Mouse (Mus musculus) A20 (cell line): ENCODE measurements around the gene Plch2.
A peak's percentile ranks its signal among the peaks of the same experiment; 100 is the strongest.

ENCODE experiments used
- DNase-seq: peaks from one replicate; pipeline ENCODE4 v3.0.0-alpha.2; 2011; ENCODE audit warnings: low read depth, low spot score

Gene Plch2

DNA sequence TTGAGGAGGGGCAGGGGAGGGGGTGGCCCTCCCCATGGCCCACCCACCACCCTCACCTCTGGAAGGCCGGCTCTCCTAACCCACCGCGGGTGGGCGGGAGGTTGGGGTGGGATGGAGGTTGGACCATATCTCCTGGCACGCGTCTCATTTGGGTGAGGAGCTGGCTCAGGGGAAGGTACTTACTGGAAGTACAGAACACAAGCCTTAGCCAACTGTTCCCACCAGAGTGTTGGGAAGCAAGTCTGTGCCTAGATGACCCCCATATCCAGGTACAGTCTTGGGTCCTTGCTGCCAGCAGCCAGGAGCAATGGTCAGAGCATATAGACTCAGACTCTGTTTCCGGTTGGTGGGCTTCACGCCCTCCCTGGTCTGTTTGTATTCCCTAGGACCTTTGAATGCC is 98.0 kb downstream of the Plch2 start:
- no peak for DNase-seq

GRCm38 (mm10) chr4:154958171-154958570 is 98.4 kb downstream of the Plch2 start:
- no peak for DNase-seq

DNA sequence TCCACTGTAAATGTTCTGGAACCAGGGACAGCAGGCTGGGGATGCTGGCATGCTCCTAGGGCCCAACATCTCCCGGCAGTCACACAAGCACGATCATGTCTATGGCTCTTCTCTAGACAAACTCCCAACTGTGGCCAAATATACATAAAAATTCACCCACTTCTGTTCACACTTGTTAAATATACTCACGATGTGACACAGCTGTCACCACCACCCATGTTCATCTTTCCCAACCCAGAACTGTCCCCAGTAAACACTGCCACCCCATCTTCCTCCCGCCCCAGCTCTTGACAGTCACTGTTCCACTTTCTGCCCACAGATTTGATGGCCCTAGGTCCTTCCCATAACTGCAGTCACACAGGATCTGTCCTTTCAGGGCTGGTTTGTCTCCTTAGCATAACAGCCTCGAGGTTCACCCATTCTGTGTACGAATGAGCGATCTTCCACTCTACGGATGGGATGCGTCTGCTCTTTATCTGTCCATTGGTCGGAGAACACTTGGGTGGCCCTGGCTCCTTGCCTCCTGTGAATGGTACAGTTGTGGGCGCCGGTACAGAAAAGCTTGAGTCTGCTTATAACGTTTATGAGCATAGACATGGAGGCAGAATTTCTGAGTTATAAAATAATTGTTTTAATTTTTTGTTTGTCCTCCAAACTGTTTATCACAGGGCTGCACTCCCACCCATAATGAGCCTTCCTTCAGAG is 99.1 kb downstream of the Plch2 start:
- DNase-seq: no peak

DNA sequence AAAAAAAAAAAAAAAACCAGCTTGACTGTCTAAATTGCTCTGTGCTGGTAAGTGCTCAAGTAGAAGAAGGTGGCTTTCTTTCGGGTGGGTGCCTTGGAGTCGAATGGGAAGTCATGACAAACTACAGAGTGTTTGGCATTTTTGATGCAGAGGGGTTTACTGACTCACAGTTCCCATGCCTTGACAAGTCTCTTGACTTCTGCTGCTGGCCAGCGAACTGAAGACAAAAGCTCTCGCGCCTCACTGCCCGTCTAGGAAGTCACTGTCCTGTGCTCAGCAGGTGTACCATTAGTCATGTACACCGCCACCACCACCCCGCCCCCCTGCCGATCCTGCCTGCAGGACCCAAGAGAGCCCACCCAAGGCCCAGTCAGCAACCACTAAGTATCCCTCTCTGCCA is 100.0 kb downstream of the Plch2 start:
- DNase-seq: peak; percentile 54

DNA sequence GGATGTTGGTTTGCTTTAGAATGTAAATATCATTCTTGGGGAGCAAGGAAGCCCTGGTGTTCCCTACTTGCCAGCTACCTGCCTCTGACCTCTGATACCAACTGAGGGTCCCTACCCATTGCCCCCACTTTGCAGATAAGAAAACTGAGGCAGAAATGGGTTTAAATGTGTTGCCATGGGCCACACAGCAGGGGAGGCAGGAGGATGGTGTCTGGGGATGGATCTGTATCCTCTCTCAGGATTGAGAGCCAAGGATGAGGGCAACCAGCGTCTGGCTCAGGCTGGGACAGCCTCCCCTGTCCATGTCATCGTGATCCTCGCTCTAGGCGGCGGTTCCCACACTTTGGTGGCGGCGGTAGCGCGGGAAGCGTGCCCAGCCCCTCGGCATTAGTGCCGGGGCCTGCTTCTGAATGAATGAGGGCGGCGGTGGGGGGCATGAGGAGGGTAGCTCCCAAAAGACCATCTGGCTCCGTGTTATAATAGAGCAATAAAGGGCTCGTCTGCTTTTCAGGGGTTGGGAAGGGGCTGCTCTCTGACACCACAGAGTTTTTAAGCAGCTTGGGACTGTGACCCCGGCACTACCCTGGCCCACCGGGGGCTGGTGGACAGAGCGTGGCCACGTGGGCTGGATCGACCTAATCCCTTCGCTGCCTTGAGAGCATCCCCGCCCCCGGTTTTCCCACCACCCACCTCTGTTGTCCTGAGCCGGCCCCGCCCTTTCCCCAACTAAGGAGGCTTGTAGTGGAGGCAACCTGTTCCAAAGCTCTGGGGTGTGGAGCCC is 103.9 kb downstream of the Plch2 start:
- no peak for DNase-seq

DNA sequence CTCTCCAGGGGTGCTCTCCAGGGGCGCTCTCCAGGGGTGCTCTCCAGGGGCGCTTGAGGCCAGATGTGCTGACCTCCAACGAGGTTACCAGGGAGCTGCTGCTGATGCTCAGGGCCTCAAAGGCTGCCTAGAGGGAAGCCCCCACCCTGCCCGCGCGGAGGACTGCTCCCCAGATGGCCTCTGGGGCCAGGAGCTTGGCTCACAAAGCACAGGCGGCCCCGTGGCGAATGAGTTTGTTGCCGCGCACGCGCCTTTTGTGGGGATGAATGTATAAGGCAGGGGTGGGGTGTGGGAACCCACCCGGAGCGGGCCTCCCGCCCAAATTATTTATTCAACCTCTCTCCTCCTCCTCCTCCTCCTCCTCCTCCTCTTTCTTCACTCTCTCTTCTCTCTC is 107.0 kb downstream of the Plch2 start:
- no peak for DNase-seq

- DNase-seq: no peak
These were observed 107.5 kb downstream of the Plch2 start for GRCm38 (mm10) chr4:154948940-154949588.

GRCm38 (mm10) chr4:154948066-154948939 is 108.3 kb downstream of the Plch2 start:
- DNase-seq: no peak

DNA sequence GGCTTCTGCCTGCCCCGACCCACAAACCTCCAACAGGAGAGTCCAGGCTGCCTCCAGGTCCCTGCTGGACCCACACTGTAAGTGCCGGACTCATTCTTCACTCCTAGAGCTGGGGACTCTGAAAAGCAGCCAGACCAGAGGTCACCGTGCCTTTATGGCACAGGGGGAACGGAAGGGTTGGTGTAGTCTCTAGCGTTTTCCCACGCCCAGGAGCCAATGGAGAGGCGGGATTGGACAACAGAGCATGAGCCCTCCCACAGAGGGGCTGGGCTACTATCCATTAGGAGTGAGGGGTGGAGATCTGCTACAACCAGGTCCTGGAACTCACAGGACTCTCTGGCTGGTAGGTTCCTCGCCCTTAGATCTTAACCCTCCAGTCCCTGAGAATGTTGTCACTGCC is 110.3 kb downstream of the Plch2 start:
- no peak for DNase-seq

GRCm38 (mm10) chr4:154944121-154944590 is 112.4 kb downstream of the Plch2 start:
- peak; percentile 93 for DNase-seq

DNA sequence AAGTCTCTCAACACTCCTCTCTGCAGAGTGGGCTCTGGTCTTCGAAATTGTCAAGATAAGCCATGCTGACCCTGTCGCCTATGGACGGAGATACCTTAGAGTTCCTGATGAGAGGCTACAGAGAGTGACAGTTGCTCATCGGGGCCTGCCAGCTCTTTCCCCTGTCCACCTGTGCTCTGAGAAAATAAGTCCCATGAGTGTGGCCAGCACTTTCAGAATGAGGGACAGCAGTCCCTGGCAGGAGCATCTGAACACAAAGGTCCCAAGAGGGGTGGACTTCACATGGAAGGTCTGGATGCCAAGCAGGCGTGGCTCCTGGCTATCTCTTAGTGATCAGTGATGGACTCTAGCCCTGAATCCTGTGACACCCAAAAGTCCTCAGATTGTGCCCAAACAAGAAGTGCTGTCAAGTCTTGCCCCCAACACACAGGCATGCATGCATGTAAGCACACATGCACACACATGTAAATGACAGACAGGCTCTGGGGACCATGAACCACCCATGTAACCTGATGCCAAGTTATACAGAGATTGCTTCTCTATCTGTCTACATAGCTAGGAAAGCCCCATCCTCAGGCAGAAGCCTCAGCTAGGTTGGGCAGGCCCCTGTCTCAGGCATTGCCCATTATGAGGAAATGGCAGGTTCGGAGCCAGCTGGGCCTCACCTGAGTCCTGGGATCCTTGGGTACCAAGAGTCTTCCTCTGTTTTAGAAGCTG is 113.1 kb downstream of the Plch2 start:
- no peak for DNase-seq

- DNase-seq: peak; percentile 83
These were observed 113.8 kb downstream of the Plch2 start for GRCm38 (mm10) chr4:154942632-154943322.

- peak; percentile 67 for DNase-seq
These were observed 114.8 kb downstream of the Plch2 start for GRCm38 (mm10) chr4:154941831-154942230.

DNA sequence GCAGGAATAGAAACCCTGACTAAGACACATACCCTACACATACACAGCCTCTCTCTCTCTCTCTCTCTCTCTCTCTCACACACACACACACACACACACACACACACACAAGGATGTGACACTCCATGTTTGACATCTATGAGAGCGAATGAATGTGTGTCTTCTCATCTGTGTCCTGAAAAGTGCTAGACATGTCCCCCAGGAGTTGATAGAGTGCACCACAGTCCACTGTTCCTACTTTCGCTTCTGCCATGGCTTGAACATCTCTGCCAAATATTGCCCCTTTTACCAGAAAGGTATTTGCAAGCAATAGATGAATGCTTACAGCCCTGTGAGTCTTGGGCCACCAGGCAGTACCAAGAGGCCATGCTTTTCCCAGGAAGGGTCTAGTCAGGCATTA is 116.4 kb downstream of the Plch2 start:
- DNase-seq: peak; percentile 47

DNA sequence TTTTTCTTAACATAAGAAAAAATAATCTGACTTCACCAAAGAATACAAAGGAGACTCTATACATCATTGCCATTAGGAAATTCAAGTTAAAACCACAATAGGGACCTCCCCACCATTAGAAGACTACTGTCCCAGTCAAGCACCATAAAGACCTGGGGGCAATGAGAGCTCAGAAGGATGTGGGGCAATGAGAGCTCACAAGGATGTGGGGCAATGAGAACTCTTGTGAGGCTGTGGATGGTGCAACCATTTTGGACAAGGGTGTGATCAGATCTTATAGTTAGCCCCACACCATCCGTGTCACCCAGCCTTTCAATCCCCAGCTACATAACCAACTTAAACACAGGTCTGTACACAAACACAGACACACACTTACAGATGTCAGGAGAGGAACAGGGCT is 118.8 kb downstream of the Plch2 start:
- DNase-seq: no peak

- no peak for DNase-seq
These were observed 119.9 kb downstream of the Plch2 start for GRCm38 (mm10) chr4:154936542-154937255.

DNA sequence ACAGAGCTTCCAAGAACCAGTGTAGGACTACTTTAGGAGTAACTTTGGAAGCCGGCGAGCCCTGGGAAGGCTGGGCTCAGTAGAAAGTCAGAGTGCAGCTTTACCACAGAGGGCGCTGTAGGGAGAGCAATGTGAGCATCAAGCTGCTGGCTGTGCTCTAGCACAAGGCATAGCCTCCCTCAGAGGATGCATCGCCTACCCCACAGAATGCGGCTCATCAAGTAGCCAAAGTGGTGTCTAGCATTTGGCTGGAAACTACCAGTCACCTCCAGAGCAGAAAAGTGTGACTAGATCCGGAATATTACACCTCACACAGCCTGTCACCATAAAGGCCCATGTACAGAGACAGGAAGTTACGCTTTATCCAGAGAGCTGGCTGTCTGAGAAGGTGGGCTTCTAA is 120.8 kb downstream of the Plch2 start:
- peak; percentile 34 for DNase-seq

DNA sequence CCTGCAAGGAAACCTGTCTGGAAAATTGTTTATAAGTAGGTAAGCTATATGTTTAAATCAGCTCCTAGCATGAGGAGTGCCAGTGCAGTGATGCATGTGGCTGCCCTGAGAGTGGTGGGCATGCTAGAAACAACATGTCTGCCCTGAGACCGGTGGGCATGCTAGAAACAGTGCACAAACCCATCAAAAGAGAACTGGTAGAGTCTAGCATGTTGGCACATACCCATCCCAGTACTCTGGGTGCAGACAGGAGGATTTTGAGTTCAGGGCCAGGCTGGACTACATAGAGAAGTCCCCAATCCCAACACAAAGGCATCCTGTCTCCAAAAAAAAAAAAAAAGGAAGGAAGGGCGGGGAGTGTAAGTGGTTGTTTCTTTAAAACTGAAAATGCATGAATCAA is 121.8 kb downstream of the Plch2 start:
- DNase-seq: no peak

DNA sequence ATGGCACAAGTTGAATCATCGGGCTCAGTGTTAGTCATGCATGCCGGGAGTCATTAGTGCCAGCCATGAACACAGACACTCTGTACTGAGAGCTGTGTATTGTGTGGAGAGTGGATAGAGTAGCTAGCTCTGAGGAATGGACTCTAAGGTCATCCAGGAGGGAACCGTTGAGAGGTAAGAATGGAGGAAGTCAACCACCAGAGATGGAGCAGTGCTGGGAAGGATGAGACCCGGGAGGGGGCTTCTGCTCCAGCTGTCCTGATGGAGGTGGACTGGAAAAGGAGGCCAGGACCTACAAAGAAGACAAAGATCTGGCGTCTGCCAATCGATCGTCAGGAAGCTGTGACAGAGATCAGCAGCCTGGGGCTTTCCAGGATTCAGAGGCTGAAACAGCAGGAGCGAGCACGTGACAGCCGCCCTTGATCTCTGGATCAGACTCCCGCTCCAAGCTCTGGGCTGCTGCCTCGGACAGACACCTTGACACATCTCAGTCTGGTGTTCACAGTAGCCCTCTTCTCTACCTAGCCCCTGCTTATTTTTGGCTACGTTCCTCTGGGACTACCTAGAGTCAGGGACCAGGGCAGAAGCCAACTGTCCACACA is 123.2 kb downstream of the Plch2 start:
- no peak for DNase-seq
